Mouse (Mus musculus) spleen, postnatal 10 days (tissue): ENCODE results near the gene Stoml1.

ENCODE experiments used
- DNase-seq, 2 experiments: peaks; one replicate each; pipeline ENCODE4 v3.0.0; 2021 to 2022; ENCODE audit warnings: low spot score in 2 of 2

The Stoml1 gene

GRCm38 (mm10) chr9:58253033-58253804, at the start of gene Stoml1:
Gene Stoml1 (plus strand): TSS chr9:58253164.
- peak; percentile 94 to 96 for DNase-seq

GRCm38 (mm10) chr9:58203516-58204447, 49.2 kb upstream of the Stoml1 start, which contains the start of the genes Islr and Islr2:
Gene Islr (minus strand): TSS chr9:58204306.
Gene Islr2 (minus strand): TSS chr9:58204319.
- DNase-seq, result peak; percentile 56 to 82

GRCm38 (mm10) chr9:58204448-58205000, 48.4 kb upstream of the Stoml1 start:
- peak; percentile 95 to 96 for DNase-seq

GRCm38 (mm10) chr9:58206013-58206412, 47.0 kb upstream of the Stoml1 start:
- DNase-seq, result no peak

- no peak for DNase-seq
These were observed 43.3 kb upstream of the Stoml1 start for GRCm38 (mm10) chr9:58209462-58210303.

GRCm38 (mm10) chr9:58210304-58210627, 42.7 kb upstream of the Stoml1 start:
- DNase-seq, result no peak

GRCm38 (mm10) chr9:58213377-58213776, 39.6 kb upstream of the Stoml1 start:
- DNase-seq, result peak in 1 of 2 experiments; percentile 56

- DNase-seq, result peak in 1 of 2 experiments; percentile 71
These were observed 39.1 kb upstream of the Stoml1 start for GRCm38 (mm10) chr9:58213865-58214264.

GRCm38 (mm10) chr9:58214519-58215180, 38.3 kb upstream of the Stoml1 start:
- no peak for DNase-seq

GRCm38 (mm10) chr9:58216402-58216801, 36.6 kb upstream of the Stoml1 start:
- DNase-seq, result peak in 1 of 2 experiments; percentile 71

- DNase-seq, result no peak
These were observed 34.4 kb upstream of the Stoml1 start for GRCm38 (mm10) chr9:58218539-58218938.

GRCm38 (mm10) chr9:58220218-58220903, 32.6 kb upstream of the Stoml1 start:
- peak in 1 of 2 experiments; percentile 70 for DNase-seq

- DNase-seq, result no peak
These were observed 28.6 kb upstream of the Stoml1 start for GRCm38 (mm10) chr9:58224356-58224755.

- peak; percentile 69 to 79 for DNase-seq
These were observed 26.8 kb upstream of the Stoml1 start for GRCm38 (mm10) chr9:58225915-58226913.

GRCm38 (mm10) chr9:58228777-58229466, 24.0 kb upstream of the Stoml1 start:
- no peak for DNase-seq

GRCm38 (mm10) chr9:58231746-58232145, 21.2 kb upstream of the Stoml1 start:
- DNase-seq, result no peak

GRCm38 (mm10) chr9:58232374-58232773, 20.6 kb upstream of the Stoml1 start:
- DNase-seq, result no peak

- no peak for DNase-seq
These were observed 18.4 kb upstream of the Stoml1 start for GRCm38 (mm10) chr9:58234502-58235015.
